Mouse (Mus musculus): ENCODE results near the gene Ly6g5c.
A peak's percentile ranks its signal among the peaks of the same experiment; 100 is the strongest.
"Not testable (repeated sequence)": the region's sequence is repeated elsewhere in the genome, so short reads cannot be mapped to it uniquely, and the experiment has no call there.

Ly6g5c gene

DNA sequence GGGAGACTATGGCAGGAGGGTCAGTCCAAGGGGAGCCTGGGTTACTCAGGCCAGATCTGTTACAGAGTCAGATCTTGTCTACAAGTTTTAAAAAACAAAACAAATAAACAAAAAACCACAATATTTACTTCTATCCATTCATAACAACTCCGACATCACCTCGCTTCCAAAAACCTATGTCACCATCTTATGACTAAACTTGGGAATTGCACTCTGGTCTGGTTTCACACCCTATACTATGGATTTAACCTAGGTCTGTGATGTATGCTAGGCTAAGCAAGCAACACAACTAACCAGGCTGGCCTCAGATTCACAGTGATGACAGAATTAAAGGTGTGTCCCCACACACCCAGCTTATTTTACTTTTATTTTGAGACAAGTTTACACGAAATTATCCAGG, 1.6 kb upstream of the Ly6g5c start:
- no peak for DNase-seq (ENCODE audit: low spot score in 2 of 2)

- no peak for DNase-seq (ENCODE audit: low spot score in 2 of 2)
These were observed 3.7 kb downstream of the Ly6g5c start for GRCm38 (mm10) chr17:35111774-35112173.

GRCm38 (mm10) chr17:35115046-35116019, 7.3 kb downstream of the Ly6g5c start, which contains the start of gene Ly6g5b:
TSS of gene Ly6g5b (minus strand) at chr17:35115428.
- no peak for DNase-seq (ENCODE audit: low spot score in 2 of 2)

DNA sequence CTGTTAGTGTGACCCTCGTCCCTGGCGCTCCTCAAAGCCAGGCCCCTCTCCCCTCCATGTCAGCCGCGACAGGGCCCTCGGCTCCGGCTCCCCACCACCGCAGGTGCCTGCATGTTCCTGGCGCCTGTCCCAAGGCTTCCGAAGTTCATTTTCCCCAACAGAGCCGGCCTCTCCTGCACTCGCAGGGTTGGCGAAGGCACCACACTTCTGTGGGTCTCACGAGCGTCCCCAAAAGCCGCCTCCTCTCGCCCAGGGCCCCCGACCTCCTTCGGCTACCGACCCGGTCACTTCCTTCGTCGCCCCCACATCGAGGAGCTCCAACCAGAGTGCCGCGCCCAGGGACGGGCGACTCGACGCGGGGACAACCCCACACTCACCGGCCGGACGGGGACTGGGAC, 12.7 kb downstream of the Ly6g5c start:
- no peak for DNase-seq (ENCODE audit: low spot score in 2 of 2)

DNA sequence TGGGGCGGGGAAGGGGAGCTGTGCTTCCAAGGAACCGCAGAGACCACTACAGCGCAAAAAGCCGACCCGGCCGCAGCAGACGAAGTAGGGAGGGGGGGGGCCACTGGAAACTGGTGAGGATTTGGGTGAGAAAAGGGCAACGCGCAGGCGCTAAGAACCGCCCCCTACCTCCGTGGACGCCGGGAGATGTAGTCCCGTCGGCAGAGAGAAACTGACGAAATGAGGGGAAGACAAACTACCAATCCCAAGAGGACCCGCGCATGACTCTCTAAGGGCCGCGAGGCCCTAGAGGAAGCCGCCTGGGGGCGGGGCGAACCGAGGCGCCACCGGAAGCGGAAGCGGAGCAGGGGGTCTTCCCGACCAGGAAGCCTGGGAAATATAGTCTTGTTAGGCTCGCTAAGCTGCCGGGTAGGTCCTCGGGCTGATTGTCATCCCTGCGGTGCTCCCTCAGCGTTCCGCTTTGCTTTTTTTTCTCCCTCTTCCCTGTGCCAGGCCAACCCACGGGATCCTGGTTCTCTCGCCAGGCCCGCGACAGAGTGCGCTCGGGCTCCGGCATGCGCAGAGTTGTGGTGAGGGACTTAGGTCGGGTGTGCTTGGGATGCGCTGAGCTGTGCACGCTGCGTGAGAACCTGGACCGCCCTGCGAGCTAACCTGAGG, 13.2 kb downstream of the Ly6g5c start, which contains the start of gene Gpank1:
Gpank1 (plus strand) TSS at position 313 of the 657 bp plus-strand sequence.
- peak; percentile 99 for DNase-seq (ENCODE audit: low spot score in 2 of 2)

DNA sequence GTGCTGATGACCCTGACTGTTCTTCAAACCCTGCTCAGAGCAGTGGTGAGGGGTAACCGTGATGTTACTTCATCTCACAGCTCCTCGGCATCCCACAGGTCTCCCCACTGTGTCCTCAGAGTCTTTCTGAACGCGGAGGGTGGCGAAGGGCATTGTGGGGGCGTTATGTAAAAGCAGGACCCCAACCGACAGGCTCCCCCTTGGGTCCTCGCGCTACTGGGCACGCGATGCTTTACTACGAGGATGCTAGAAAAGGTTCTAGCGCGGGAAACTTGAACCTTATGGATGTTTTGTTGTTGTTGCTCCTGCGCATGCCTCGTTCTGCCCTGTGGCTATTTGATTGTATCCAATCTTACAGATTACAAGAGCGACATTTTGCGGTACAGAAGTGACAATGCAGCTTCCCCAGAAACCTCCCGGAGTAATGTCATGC, 13.8 kb downstream of the Ly6g5c start, which contains the start of gene Csnk2b:
Csnk2b (minus strand) TSS at position 183 of the 433 bp plus-strand sequence.
- DNase-seq (ENCODE audit: low spot score in 2 of 2), result peak; percentile 31 to 39

DNA sequence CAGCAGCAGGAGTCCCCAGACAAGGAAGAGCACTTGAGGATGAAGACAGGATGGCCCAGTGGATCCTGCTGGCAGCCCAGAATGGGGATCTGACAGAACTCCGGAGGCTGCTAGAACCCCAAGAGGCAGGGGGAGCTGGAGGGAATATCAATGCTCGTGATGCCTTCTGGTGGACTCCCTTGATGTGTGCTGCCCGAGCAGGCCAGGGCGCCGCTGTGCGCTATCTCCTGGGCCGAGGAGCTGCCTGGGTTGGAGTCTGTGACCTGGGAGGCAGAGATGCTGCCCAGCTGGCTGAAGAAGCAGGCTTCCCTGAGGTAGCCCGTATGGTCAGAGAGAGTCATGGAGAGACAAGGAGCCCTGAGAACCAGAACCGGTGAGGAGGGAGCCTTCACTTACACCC, 15.2 kb downstream of the Ly6g5c start:
- DNase-seq (ENCODE audit: low spot score in 2 of 2), result not testable (repeated sequence)

DNA sequence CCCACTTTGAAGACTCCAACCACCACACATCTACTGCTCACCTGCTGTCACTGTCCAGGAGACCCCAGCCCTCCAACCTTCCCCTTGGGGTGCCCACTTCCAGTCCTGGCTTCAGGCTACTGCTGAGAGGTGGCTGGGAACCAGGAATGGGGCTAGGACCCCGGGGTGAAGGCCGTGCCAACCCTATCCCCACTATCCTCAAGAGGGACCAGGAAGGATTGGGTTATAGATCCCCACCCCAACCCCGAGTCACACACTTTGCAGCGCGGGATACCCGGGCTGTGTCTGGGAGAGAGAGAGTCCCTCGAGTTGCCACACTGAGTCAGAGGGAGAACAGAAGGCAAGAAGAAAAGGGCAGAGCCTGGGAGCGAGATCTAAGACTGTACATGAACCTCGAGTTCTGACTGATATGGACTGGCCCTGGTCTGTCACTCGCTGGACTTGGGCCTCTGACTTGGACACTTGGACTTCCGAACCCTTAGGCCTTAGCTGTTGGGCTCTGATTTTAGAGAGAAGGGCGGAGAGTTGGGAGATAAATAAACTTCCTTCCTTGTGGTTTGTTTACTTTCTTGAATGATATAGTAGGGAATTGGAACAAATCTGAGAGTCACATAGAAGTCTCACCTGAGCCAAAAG, 16.3 kb downstream of the Ly6g5c start:
- DNase-seq (ENCODE audit: low spot score in 2 of 2), result not testable (repeated sequence)

DNA sequence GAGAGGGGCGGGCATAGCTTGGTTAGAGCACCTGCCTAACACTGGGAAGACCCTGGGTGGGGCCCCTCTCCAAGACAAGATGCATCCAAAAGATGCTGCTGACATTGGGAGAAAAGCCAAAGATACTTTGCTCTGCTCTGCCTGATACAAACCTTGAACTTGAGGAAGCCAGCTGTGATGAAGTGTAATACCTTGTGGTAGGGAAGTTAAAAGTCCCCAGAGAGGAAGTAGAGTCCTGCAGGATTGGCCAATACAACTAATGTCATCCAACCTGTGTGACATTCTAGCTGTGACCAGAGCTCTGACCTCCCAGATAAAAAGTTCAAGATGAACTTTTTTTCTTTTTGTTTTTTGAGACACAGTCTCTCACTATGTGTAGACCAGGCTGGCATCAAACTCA, 17.0 kb downstream of the Ly6g5c start:
- DNase-seq (ENCODE audit: low spot score in 2 of 2), result no peak

DNA sequence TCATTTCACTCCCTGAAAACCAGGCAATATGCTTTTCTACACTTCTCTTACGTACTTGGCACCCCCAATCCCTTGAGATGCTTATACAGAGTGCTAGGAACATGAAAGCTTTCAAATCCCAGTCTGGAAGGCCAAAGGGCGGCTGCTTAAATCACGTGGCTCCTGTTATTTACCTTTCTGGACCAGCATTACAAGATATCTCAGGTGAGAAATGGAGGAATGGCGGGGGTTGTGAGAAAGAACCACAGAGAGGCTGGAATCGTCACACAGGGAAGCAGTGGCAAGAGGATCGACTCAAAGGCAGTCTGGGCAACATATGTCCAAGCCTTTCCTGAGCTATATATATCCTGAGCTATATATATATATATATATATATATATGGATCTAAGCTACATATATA, 17.5 kb downstream of the Ly6g5c start:
- no peak for DNase-seq (ENCODE audit: low spot score in 2 of 2)

GRCm38 (mm10) chr17:35126206-35126611, 18.1 kb downstream of the Ly6g5c start, which contains the start of gene D17H6S53E:
TSS of gene D17H6S53E (plus strand) at chr17:35126373.
- DNase-seq (ENCODE audit: low spot score in 2 of 2), result peak; percentile 81 to 82

DNA sequence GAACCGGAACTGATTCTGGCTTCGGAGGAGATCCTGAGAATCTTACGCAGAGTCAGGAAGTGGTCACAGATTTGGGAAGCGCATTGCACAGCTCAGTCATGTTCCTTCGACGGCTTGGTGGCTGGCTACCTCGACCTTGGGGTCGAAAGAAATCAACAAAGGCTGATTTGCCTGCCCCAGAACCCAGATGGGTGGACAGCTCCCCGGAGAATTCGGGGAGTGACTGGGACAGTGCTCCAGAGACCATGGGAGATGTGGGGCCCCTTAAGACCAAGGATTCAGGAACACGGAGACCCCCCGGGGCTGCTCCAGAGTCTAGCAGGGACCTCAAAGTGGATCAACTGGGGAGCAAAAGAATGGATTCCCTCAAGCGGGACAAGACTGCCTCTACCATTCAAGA, 18.9 kb downstream of the Ly6g5c start:
- no peak for DNase-seq (ENCODE audit: low spot score in 2 of 2)

DNA sequence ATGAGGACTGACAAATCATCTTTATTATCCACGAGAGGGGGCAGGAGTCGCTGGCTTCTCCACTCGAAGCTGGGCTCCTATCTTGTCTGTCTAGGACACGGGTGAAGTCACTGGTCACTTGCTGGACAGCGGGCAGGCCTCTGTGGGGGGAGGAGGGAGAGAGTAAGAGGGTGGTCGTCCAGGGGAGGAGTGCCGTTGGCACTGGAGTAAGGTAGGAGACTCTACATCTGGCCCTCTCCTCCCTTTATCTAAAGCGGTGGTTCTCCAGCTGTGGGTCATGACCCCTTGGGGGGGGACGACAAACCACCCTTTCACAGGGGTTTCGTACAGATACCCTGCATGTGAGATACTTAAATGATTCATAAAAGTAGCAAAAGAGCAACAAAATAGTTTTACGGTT, 20.9 kb downstream of the Ly6g5c start:
- no peak for DNase-seq (ENCODE audit: low spot score in 2 of 2)

- DNase-seq (ENCODE audit: low spot score in 2 of 2), result no peak
These were observed 23.0 kb downstream of the Ly6g5c start for GRCm38 (mm10) chr17:35131038-35131437.

DNA sequence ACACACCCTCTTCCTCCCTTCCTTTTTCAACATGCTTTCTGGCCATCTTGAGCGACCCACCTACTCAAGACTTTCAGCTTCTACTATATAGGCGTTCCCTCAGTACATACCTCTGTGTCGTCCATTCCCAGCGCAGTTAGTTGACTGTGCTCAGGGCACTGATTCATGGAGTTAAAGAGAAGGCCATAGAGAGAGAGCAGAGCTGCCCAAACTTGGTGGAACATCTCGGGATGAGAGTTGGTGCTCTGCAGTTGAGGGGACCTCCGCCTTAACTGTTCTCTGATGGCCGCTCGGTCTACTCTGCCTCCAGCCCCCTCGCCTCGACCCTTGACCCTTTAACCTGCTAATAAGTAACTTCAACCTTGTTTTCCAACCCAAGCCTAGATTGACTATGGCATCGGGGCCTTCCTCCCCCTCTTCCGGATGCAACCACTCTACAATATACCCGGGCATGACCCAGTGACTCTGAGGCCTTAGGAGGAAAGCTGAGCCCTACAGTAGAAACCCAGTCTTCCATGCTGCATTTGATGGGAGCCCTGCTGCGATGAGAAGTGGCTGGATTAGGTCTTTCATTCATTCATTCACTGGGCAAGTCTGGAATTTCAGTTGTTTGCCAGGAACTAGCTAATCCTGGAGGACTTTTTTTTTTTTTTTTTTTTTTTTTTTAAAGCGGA, 23.6 kb downstream of the Ly6g5c start, which contains the start of gene Apom:
Apom (minus strand) TSS at position 551 of the 674 bp plus-strand sequence.
- DNase-seq (ENCODE audit: low spot score in 2 of 2), result no peak

DNA sequence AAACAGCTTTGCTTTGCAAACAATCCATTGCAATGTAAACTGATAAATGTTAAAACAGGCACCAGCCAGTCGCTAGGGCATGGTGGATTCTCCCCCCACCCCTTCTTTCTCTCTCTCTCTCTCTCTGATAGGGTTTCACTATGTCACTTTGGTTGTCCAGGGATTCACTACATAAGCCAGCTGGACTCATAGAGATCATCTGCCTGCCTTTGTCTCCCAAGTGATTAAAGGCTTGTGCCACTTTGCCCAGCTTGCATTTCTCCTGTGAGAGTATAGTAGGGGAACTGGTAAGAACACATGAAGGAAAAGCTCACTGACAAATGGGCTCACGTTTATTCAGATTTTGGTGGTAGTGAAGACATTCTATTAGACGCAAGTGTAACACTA, 24.1 kb downstream of the Ly6g5c start:
- DNase-seq (ENCODE audit: low spot score in 2 of 2), result no peak

DNA sequence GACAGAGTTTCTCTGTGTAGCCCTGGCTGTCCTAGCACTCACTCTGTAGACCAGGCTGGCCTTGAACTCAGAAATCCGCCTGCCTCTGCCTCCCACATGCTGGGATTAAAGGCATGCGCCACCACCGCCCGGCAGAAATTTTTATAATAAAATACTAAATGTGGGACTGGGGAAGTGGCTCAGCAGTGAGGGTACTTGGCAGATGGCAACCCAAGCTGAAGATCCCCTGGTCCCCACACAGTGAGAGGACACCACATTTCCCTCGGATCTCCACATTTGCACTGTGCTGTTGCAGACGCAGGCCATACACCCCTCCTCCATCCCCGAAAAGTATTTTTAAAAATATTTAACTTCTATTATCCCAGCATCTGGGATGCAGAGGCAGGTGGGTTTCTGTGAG, 25.4 kb downstream of the Ly6g5c start:
- no peak for DNase-seq (ENCODE audit: low spot score in 2 of 2)

GRCm38 (mm10) chr17:35134801-35135590, 26.9 kb downstream of the Ly6g5c start, which contains the start of gene Bag6:
TSS of gene Bag6 (plus strand) at chr17:35135178.
- DNase-seq (ENCODE audit: low spot score in 2 of 2), result peak; percentile 96

DNA sequence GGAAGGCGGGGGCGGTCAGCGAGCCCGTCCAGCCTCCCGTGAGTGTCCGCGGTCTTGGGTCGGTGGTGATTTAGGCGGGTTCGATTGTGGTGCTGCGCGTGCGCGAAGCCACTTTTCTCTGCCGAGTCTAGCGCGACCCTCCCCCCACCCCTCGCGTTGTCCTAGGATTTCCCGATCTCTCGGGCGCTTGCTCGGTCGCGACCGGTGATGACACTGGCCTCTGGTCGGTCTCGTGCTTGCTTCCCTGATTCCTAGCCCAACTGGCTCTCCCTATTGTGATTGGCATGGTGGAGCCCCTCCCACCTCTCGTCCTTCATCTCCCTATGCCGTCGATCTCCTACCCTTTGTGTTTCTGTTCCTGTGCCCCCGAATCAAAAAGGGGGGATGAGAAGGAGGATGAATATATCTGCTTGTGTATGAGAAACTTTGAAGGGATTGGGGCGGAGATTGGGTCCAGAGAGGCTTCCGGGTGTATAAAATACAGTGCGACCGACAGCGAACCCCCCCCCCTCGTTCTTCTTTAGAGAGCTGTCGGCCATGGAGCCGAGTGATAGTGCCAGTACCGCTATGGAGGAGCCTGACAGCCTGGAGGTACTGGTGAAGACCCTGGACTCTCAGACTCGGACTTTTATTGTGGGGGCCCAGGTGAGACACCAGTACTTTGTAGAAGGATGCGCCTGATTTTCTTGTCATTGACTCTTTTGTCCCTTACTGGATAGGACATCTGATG, 27.7 kb downstream of the Ly6g5c start:
- DNase-seq (ENCODE audit: low spot score in 2 of 2), result no peak

DNA sequence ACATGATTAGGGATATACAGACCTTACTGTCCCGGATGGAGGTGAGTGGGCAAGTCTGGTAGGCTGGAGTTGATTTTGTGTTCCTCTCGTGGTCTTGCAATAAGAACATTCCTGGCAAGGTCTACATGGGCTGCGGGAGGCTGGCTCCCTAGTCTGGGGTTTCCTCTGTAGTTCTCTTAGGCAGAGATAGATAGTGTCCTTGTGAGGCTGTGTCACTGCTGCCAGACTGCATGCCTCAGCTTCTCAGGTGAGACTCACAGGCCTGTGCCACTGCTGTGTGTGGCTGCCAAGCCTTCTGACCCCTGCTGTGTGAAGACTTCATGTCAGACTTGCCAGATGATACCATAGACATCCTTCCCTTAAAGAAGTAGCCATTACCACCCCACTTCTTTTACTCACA, 31.2 kb downstream of the Ly6g5c start:
- no peak for DNase-seq (ENCODE audit: low spot score in 2 of 2)

Data from heart, adult 9 months (tissue).